Mouse (Mus musculus) Muller cell, postnatal 12 days (primary cell): ENCODE results near the gene Ypel2.

ENCODE experiments used
- DNase-seq: peaks from one replicate; pipeline ENCODE4 v3.0.0-alpha.2; 2015; ENCODE audit errors: inconsistent ontology term

Ypel2 gene

DNA sequence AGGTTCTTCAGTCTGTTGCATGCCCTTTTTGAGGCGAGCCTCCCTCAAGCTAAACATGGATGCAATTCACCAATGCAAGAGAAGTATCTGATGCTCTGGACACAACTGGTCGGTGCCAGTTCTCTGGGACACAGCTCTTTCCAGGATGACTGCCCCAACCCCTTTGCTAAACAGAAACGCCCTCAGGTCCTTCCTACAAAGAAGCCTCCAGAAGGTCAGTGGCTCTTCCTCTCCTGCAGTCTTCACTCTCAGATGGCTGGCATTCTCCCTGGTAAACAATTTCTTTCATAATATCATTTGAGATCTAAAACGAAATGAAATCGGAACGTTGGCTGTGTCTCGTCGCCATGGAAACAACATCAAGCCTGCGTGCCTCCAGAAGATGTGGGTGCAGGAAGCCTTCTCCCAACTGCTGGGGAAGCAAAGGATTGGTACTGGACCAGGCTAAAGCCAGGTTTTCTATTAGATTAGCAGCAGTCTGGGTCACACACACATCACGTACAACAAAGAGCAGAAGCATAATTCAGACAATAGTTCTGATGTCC lies 62.8 kb downstream of the Ypel2 start:
- DNase-seq: no peak

DNA sequence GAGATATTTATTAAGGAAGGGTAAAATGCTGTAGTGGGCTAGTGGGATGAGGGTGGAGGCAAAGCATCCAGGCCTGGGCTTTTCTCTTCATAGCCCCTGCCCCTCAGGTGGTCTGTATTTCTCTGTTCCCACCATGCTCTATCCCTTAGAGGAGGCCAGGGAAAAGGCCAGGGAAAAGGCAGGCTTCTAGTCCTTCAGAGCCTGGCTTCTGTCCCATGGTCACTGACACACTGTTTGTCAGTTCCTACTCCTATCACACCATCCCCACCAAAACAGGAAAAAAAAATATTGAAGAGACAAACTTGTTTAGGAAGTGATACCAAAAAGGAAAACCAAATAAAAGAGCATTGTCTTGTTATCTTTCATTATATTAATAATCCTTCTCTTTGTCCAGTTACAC lies 63.5 kb downstream of the Ypel2 start:
- no peak for DNase-seq

DNA sequence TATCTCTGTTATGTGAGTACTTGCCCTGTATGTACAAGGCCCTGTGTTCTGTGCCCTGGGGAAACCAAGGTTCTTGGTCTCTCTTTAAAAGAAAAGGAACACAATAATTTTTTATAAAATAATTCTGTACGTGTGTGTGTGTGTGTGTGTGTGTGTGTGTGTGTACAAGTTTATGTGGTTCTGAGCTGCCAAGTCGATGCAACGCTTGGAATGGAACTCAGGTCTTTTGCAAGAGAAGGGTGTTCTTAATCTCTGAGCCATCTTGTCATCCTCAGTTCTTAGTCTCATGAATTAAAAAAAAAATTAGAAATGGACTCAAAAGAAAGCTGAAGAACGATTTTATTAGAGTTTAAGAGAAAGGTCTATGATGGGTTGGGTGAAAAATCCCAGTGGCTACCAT lies 64.0 kb downstream of the Ypel2 start:
- no peak for DNase-seq

DNA sequence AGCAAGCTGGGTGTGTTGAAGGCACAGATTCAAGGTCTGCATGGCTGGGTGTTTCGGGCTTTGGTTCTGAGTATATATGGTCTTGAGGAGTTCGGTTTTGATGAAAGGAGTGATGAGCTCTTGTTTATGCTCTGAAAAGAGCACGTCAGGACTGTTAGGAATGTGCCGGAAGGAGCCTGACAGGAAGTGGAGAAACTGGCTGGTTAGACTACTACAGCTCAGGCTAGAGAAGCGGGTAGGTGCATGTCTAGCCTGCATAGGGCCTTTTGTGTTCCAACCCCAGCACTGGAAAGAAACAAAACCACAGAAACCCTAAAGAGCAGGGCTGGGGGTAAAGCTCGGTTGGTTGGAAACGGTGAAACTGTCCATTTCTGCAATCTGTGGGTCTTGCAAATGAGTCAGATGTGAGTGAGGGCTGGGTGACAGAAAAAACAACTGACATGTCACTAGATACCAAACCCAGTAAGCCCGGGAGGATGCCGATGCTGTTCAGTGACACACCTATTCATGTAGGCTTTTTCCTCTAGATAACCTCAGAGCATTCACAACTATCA lies 68.3 kb downstream of the Ypel2 start:
- DNase-seq: no peak

DNA sequence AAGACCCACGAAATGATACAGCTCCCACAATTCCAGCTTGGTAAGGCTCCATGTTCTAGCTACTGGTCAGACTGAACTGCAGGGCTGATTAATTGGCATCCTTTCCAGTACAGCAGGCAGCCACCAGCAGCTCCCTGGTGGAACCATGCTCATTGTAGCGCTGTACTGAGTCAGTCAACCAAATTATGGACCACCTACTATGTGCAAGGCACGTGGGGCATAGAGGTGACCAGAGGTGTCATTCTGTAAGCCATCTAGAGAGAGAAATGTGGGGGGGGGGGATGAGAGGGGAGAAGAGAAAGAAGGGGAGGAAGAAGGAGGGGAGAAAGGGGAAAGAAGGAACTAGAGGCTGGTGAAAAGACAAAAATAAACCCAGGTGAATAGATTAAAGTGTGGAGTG lies 68.9 kb downstream of the Ypel2 start:
- no peak for DNase-seq

DNA sequence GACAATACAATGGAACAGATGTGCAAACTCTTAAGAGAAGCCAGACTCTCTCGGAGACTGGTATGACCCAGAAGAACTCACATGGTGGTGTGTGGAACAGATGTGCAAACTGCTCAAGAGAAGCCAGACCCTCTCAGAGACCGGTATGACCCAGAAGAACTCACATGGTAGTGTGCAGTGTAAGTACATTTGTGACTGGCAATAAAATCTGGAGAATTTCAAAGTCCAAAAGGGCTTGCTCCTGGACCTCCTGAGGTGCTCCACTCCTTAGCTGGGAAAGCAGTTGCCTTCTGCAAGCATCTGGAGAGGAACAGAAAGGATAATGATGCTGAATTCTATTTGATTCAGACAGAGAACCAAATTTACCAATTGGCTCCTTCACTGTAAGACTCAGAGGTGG lies 69.9 kb downstream of the Ypel2 start:
- no peak for DNase-seq

DNA sequence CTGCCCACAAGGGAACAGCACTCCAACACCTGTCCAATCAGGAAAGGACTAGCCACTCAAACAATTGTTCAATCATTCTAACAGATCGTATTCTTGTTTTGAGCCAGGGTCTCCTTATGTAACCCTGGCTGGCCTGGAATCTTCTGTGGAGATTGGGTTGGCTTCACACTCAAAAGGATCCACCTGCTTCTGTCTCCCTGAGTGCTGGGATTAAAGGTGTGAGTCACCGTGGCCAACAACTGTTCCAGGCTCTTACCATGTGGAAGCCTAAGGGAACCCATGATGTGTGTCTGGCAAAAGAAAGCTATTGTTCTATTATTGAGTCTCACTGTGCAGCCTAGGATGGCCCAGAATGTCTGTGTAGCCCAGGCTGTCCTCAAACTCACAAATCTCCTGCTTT lies 71.5 kb downstream of the Ypel2 start:
- DNase-seq: no peak

DNA sequence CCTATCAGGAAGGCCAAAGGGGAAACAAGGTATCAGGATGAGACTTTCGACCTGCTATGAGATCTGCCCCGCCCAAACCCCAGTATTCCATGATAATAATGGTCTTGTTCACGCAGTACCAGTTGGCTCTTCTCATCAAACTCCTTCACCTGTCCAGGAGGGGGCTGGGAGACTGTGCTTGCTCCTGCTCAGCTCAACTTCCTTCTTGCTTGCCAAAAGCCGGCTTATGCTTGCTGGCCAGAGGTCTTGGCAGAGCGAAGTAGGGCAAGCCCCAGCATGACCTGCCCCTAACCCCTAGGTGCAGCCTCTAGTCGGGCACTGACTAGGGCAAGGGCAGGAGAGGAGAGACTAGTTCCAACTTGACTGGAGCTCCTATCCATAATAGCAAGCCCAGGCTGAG lies 72.2 kb downstream of the Ypel2 start:
- no peak for DNase-seq

DNA sequence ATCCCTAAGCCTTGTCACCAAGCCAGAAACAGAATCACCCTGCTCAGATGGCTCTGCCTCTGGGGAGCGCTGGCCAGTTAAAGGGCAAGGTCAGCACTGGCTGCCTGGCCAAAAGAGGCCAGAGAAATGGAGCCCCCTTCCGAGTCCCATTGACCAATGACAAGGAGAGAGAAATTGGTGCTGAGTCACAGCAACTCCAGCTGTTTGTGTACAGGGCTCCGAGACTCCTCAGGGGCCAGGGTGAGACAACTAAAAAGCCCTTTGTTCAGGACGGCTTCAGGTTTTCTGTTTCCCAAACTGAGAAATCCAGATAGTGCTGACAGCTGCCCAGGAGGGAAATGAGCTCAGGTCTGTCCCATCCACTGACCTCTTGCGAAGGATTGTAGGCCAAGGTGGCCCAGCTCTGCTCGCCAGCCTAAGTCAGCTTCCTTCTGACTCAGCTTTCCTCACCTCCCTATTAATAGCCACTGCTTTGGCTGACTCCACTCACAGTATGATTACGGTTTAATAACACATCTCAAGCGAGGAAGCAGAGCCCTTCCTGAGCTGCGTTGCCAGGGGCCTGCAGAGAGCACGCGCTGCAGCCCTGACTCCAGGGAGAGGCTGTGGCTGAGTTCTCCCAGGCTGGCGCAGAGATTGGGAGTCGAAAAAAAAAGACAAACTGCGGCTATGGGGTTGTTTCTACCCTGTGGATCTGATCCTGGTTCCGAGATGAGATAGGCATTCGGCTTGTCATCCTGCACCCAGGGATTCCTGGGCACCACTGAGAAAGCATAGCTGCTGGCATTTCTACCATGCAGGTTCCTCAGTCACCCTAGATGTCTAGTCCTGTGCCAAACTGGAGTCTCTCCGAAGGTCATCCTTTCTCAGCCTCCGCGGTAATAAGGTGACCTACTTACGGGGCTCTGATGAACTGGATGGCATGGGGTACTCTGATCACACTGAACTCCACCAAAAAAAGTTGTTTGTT lies 73.1 kb downstream of the Ypel2 start:
- DNase-seq: peak; percentile 48

DNA sequence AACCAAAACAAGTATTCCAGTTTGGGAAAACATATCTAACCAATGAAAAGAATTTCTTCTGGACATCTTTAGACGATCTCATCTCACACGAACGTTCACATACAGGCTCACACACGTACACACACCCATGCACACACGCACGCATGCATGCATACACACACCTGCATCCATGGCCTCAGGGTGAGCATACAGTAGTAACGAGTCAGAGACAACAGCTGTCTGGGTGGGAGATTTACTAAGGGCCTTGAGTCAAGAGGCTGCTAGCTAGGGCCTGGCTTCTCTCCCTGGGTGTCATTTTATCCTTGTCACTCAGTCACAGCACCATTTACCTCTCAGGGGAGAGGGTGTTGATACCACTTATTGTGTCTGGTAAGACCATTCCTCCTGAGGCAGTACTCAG lies 74.0 kb downstream of the Ypel2 start:
- DNase-seq: no peak

DNA sequence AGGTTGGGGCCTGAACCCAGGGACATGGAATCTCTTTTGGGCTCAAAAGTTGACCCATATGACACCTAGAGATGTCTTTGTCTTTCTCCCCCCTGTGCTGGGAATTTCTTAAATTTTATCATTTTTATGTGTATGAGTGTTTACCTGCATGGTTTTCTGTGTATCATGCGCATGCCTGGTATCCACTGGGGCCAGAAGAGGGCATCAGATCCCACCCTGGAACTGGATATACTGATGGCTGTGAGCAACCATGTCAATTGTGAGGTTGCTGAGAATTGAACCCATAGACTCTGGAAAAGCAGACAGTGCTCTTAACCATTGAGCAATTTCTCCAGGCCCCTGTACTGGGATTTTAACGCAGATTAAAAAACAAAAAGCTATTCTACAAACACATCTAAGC lies 76.0 kb downstream of the Ypel2 start:
- no peak for DNase-seq

DNA sequence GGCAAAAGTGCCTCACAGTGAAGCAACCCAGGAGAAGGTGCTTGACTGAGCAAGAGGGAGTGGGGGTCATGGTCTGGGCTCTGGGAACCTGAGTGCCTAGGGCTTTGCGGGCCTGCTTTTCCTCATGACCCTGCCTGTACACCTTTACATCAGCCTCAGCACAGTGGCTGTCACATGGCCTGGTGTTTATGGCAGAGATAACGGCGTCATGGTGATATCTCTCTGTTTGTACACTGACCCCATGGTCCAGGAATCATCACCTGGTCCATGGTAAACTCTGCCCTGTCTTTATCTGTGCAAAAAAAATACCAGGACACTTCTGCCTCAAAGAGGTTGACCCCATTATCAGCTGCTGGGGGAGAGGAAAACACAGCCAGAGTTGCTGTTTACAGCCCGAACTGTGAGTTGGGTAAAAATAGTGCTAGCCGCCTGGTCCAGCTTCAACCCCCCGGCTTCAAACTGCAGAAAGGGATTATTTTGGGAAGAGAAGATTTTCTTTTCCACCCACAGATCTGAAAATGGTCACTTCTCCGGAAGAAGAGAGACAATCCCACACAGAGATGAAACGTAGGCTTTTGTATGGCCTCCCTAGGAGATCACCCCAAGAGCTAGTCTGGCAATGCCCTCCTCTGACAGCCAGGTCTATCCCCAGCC lies 76.8 kb downstream of the Ypel2 start:
- DNase-seq: no peak

DNA sequence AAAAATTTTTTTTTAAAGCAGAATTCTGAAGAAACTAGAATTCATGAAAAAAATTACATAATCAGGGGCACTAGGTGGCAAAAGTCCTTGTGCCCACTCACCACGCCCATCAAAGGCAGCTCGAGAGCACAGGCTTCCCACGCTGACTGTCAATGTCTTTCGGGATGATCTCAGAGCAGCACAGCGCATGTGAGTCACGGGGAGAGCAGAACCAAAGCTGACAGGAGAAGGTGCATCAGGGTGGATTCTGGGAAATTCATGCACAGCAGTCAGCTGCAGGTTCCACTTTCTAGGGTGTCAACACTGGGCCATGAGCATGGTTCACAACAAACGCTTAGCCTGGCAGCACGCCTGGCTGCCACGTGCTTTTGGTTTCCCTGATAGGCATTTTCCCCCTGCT lies 79.2 kb downstream of the Ypel2 start:
- DNase-seq: no peak

DNA sequence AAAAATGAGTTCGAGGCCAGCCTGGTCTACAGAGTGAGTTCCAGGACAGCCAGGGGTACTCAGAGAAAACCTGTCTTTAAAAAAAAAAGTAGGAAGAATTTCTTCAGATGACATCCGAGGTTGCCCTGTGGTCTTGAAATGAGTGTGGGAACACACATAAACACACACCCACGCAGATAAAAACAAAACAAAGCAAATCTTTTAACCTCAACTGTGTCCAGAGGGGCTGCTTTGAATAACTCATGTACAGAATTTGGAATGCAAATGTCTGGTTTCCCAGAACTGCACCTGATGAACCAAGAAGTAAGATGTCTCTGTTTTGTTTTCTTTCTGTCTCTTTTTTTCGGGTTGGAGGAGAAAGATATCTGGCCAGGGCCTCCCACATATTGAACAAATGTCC lies 83.3 kb downstream of the Ypel2 start:
- no peak for DNase-seq

DNA sequence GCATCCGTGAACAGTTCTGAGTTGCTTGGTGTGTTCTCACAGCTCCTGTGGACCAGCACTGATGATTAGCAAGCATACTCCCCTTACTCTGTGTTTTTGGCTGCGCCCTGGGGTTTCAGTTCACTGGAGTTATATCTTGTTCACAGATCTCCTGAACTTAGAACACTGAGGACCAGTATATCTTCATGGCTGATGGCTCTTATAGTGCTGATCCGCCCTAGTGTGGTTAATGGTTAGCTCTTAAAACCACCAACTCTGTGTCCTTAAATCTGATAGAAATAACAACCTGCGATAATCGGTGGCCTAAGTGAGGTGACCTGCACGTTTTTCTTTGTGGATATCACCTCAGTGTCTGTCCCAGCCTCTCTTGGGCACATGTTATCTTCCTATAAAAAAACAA lies 84.5 kb downstream of the Ypel2 start:
- DNase-seq: no peak

DNA sequence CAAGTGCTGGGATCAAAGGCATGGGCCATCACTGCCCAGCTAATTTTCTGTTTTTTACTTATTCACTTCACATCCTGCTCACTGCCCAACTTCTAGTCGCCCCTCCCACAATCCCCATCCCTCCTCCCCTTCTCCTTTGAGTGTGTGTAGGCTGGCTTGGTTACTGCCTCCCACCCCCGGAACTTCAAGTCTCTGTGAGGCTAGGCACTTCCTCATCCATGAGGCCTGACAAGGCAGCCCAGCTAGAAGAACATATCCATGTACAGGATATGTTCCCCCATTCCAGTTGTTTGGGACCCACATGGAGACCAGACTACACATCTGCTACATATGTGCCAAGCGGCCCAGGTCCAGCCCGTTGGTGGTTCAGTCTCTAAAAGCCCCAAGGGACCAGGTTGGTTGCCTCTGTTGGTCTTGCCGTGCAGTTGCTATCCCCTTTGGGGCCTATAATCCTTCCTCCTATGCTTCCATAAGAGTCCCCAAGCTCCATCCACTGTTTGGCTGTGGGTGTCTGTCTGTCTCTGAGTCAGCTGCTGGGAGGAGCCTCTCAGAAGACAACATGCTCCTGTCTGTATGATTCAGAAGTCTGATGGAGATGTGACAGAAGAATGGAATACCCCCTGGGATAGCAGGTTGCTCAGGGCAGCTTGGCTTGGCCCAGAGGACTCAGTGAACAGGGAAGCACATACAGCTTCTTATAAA lies 85.5 kb downstream of the Ypel2 start:
- DNase-seq: no peak

DNA sequence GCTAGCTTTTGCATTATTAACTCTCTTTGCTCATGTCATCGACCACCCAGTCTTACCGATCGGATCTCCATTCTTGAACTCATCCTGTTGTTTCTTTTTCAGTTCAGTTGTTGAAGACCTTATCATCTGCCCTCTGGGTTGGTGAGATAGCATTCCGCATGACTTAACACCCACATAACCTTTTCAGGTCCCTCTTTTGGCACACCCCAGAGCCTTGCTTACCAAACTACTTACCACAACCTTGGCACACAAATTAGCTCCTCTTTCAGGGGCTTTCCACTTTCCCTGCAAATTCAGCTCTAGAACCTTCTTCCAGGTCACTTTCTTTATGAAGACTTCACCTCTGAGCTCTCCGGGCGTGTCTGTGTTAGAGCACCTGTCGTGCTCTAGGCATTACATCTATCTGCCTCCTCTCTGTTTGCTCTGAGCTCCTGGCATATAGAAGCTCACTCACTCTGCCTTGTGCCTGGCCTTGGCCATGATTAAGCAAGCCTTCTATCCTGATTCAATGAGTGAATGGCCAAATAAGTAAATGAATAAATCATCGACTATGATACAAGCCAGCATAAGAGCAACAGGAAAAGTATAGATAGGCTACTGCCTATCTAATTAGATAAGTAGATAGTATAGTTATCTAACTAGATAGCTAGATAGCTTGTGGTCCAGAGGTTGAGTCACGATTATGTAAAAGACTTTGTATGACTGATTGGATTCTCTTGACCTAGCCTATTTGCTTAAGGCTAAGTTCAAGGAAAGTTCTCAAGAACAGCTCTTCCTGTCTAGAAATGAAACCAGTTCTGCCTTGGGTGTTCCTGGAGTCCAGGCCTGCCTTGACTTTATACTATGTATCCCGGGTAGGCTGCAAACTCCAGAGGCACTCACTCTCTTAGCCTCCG lies 86.5 kb downstream of the Ypel2 start:
- DNase-seq: peak; percentile 57

DNA sequence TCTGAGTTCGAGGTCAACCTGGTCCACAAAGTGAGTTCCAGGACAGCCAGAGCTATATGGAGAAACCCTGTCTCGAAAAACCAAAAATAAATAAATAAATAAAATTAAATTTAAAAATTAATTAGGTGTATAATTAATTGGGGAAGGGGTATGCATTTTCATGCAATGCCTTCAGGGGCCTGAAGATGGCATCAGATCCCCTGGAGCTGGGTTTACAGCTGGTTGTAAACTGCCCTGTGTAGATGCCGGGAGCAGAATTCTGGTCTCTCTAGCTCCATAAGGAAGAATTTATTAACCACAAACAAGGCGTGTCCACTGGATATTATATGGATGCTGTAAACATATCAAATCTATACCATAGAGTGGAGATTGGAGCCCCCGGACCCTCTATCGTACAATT lies 87.2 kb downstream of the Ypel2 start:
- no peak for DNase-seq

DNA sequence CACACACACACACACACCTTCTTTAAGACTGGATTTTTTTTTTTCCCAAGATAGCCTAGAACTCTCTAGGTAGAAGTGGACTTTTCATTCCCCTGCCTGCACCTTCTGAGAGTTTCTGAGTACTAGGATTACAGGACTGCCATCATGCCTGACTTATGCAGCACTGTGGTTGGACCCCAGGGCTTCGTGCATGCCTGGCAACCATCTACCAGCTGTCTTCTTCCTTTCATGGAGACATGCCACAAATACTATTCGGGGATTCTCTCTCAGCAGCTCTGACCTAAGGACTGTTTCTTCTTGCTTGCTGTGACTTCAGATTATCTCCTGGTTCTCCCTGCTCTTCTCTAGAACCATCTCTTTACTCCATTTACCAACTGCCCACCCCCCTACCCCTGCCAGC lies 88.2 kb downstream of the Ypel2 start:
- DNase-seq: no peak

DNA sequence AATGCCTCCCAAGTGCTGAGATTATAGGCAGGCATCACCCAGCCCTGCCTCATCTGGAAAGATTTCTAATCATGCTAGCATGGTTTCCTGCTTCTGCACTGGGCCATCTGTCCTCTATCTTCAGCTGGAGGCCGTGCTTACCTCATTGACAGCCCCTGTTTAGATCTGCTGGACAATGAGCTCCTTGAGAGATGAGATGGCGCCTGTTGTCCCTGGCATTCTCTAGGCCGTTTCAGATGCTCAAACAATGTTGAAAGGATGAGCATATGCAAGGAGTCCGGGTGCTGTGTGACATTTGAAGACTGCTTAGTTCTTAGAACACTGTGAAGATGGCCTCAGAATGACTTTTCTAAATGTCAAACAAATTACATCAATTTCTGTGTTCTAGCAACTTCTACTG lies 88.8 kb downstream of the Ypel2 start:
- DNase-seq: no peak

DNA sequence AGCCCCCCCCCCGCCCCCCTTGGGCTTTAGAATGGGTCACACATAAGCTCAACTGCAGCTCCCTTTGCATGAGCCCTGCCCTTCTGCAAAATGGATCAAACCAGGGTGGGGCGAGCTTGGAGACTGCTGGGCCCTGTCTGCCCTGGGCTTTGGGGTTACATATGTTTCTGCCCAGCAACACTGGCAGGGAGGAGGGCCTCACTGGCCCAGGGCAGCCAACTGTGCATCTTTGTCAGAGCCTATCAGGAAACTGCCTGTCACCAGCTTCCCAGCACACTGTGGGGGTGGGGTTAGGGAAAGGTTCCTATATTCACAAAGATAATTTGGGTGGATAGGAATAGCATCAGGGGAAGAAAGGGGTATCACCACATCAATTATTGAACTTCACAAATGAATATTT lies 95.1 kb downstream of the Ypel2 start:
- peak; percentile 65 for DNase-seq
